Mouse (Mus musculus) heart, adult 2 months (tissue): Measurements from ENCODE around the gene Gnpat. TPM values are rescaled to one million over a fixed set of nuclear protein-coding genes. Genes with fewer than 3 reads are reported as not detected.

Source experiments
- DNase-seq, 2 experiments: peaks; one replicate each; pipeline ENCODE4 v3.0.0; 2021
- H3K27ac ChIP-seq: fragments of 200-600 bp; 2 replicates; pipeline ENCODE4 v1.8.1; 2022
- H3K27me3 ChIP-seq: fragments of 200-500 bp; 2 replicates; pipeline ENCODE4 v1.6.1; 2012; ENCODE audit warnings: mild to moderate bottlenecking, low read length, inconsistent platforms, mixed read lengths; ENCODE audit not compliant: control insufficient read depth, insufficient read depth
- H3K36me3 ChIP-seq: fragments of 200-500 bp; 2 replicates; pipeline ENCODE4 v1.6.1; 2012; ENCODE audit warnings: low read length, inconsistent platforms; ENCODE audit not compliant: control insufficient read depth, insufficient read depth
- H3K4me1 ChIP-seq: fragments of 200-500 bp; 2 replicates; pipeline ENCODE4 v1.6.1; 2011; ENCODE audit warnings: low read length; ENCODE audit not compliant: control insufficient read depth, insufficient read depth
- H3K4me3 ChIP-seq: fragments of 200-600 bp; 2 replicates; pipeline ENCODE4 v1.8.1; 2022
- H3K79me2 ChIP-seq: fragments of 200-500 bp; replicated peaks from 2 replicates; pipeline ENCODE4 v1.6.1; 2012; ENCODE audit warnings: mild to moderate bottlenecking, inconsistent platforms, low read length, moderate library complexity, mixed read lengths; ENCODE audit not compliant: control insufficient read depth, insufficient read depth
- H3K9ac ChIP-seq: fragments of 200-500 bp; 2 replicates; pipeline ENCODE4 v1.6.1; 2012; ENCODE audit warnings: low read depth, mild to moderate bottlenecking, control low read depth, inconsistent platforms, low read length, mixed read lengths
- CTCF ChIP-seq: fragments of 200-600 bp; IDR thresholded peaks from 2 replicates; pipeline ENCODE4 v1.8.1; 2022; ENCODE audit warnings: antibody characterized with exemption, mild to moderate bottlenecking, moderate library complexity
- EP300 ChIP-seq: fragments of 200-500 bp; IDR thresholded peaks from 2 replicates; pipeline ENCODE4 v1.6.1; 2011; ENCODE audit warnings: low read depth, low read length, control low read depth; ENCODE audit not compliant: insufficient read depth
- POLR2A ChIP-seq: fragments of 200-500 bp; IDR thresholded peaks from 2 replicates; pipeline ENCODE4 v1.6.1; 2011; ENCODE audit warnings: mild to moderate bottlenecking, low read depth, low read length, control low read depth; ENCODE audit not compliant: insufficient read depth
- WGBS: fragments of 180-500 bp; shearing (Covaris S2); methylation state at CpG from one replicate; pipeline ENCODE4 v1.1.7; 2018; 5-methylcytosine and 5-hydroxymethylcytosine counted together
- intact Hi-C: fragments of 180-260 bp; cut with DNase I; formaldehyde crosslinking; loops from one replicate; pipeline ENCODE4 v1.15.1; 2025
- polyA plus RNA-seq: library from polyadenylated mRNA; depleted of rRNA; stranded (reverse); fragments of >200 nt; gene quantifications from 2 replicates; pipeline ENCODE4 v1.2.3, GENCODE M21; 2012; rRNA removed
- total RNA-seq, 2 experiments: library from RNA; stranded (reverse); gene quantifications; 2 replicates each; pipeline ENCODE4 v1.2.3; 2021

The Gnpat gene
- total and polyA plus RNA-seq, 3 experiments: 169 to 199 (median 189) TPM

DNA sequence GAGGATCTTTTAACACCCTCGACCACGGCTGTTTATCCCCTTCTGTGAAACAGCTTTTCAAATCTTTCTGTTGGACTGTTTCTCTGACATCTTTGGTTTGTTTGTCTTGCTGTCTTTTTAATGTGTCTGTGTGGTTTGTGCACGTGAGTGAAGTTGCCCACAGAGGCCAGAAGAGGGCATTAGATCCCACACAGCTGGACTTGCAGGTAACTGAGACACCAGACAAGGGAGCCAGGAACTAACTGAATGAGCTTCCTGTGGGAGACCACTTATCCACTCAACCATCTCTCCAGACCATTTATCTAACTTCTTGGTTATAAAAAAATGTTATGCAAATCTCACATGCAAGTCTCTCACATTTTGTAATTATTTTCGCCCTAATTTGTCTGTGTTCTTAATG, 67.8 kb downstream of the Gnpat start:
- Histone ChIP-seq H3K4me3 (no peak overlapping the region), H3K4me1 (peaks cover 45% of the 10 kb centered on the region), H3K27me3 (no peaks in the 10 kb centered on the region), H3K79me2 (peaks cover 6% of the 10 kb centered on the region), H3K36me3 (peaks cover 10% of the 10 kb centered on the region), H3K9ac (no peak overlapping the region), H3K27ac (peak overlapping the region; percentile 91)
- TF ChIP-seq POLR2A (no peak), CTCF (peak; percentile 45)
- 81% methylated on average over 4 of the region's 4 CpGs for WGBS
- intact Hi-C loops: no loop called here
- DNase-seq: no peak

DNA sequence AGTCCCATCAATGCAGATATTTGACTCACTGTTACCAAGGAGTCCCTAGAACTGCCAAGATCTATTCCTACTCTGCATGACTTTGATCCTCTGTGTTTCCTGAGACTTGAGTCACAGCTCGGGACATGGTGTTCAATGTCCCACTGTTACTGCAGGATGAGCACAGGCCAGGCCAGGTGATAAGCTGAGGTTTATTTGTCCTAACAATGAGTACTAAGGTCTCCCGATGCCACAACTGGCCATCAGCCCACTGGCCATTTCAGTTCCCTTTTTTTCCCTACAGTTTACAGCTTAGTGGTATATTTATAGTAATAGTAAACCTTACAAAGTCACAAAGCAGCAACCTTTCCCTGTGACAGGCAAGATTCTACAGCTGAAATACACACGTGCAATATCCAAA, 69.6 kb downstream of the Gnpat start:
- Histone ChIP-seq H3K36me3 (peaks cover 10% of the 10 kb centered on the region), H3K9ac (no peak overlapping the region), H3K4me3 (no peak overlapping the region), H3K4me1 (peaks cover 34% of the 10 kb centered on the region), H3K27me3 (no peaks in the 10 kb centered on the region), H3K27ac (peak overlapping the region; percentile 74), H3K79me2 (peaks cover 11% of the 10 kb centered on the region)
- intact Hi-C loops: no loop called here
- TF ChIP-seq CTCF: no peak
- peak; percentile 91 for TF ChIP-seq EP300
- TF ChIP-seq POLR2A: no peak
- no peak for DNase-seq
- WGBS: 25% methylated on average over 3 of the region's 3 CpGs

DNA sequence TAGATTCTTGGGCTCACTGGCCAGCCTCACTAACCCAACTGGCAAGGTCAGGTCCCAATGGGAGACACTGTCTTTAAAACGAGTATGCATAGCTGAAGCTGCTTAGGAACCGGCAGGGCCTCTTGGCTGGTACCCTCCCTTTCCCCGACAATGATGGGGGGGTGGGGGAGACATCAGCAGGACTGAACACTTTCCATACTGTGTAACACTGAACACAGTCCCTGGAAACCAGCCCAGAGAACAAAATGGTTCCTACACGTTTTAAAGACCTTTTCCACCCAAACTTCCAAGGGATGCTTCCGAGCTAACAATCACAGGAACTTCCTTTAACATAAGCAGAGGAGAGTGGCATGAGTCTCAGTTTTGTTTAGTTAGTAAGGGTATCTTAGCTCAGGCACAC, 72.3 kb downstream of the Gnpat start:
- DNase-seq: no peak
- no peak overlapping the region for H3K9ac ChIP-seq
- TF ChIP-seq CTCF (no peak), EP300 (no peak), POLR2A (no peak)
- H3K79me2 ChIP-seq: peaks cover 11% of the 10 kb centered on the region
- WGBS: 35% methylated on average over 5 of the region's 5 CpGs
- H3K4me1 ChIP-seq: peaks cover 23% of the 10 kb centered on the region
- H3K27me3 ChIP-seq: no peaks in the 10 kb centered on the region
- H3K27ac ChIP-seq: peak overlapping the region; percentile 58
- intact Hi-C loops: no loop called here
- H3K4me3 ChIP-seq: no peak overlapping the region
- H3K36me3 ChIP-seq: peaks cover 7% of the 10 kb centered on the region

GRCm38 (mm10) chr8:124936699-124937098, 73.9 kb downstream of the Gnpat start:
- no peak for DNase-seq
- Histone ChIP-seq H3K27me3 (no peaks in the 10 kb centered on the region), H3K9ac (no peak overlapping the region), H3K36me3 (peaks cover 11% of the 10 kb centered on the region), H3K4me1 (peaks cover 23% of the 10 kb centered on the region), H3K27ac (peak overlapping the region; percentile 87), H3K4me3 (no peak overlapping the region), H3K79me2 (peaks cover 20% of the 10 kb centered on the region)
- intact Hi-C loops: no loop called here
- no peak for TF ChIP-seq EP300
- no peak for TF ChIP-seq POLR2A
- no peak for TF ChIP-seq CTCF
- 86% methylated on average over 10 of the region's 10 CpGs for WGBS

- no peaks in the 10 kb centered on the region for H3K27me3 ChIP-seq
- WGBS: 64% methylated on average over 4 of the region's 4 CpGs
- peak overlapping the region; percentile 87 for H3K27ac ChIP-seq
- intact Hi-C loops: no loop called here
- H3K9ac ChIP-seq: no peak overlapping the region
- H3K79me2 ChIP-seq: peaks cover 22% of the 10 kb centered on the region
- TF ChIP-seq CTCF (no peak), EP300 (no peak), POLR2A (no peak)
- DNase-seq: no peak
- peaks cover 11% of the 10 kb centered on the region for H3K36me3 ChIP-seq
- peaks cover 25% of the 10 kb centered on the region for H3K4me1 ChIP-seq
- H3K4me3 ChIP-seq: no peak overlapping the region
These were observed 74.5 kb downstream of the Gnpat start for GRCm38 (mm10) chr8:124937293-124937692.

Other genes with a start within 250 kb of the Gnpat start
- 10 to 100 TPM; 54.4 to 61.8 TPM for gene 2310022B05Rik, start 199.7 kb upstream of the Gnpat start, total RNA-seq
- 64.3 and 65.1 TPM in 2 replicates for gene 2310022B05Rik, start 199.7 kb upstream of the Gnpat start, polyA plus RNA-seq
- gene Ttc13, start 141.1 kb upstream of the Gnpat start, total RNA-seq: 10 to 100 TPM; 14.7 to 15.1 TPM
- gene Ttc13, start 141.1 kb upstream of the Gnpat start, polyA plus RNA-seq: 8.1 and 13.1 TPM in 2 replicates
- 1 to 10 TPM; 3.1 to 4.2 TPM for gene Arv1, start 140.9 kb upstream of the Gnpat start, total RNA-seq
- 8.6 and 9.5 TPM in 2 replicates for gene Arv1, start 140.9 kb upstream of the Gnpat start, polyA plus RNA-seq
- gene Fam89a, start 111.2 kb upstream of the Gnpat start, total RNA-seq: 1 to 10 TPM; 1.6 to 2.1 TPM
- gene Fam89a, start 111.2 kb upstream of the Gnpat start, polyA plus RNA-seq: 1.8 and 3.2 TPM in 2 replicates
- under 1 TPM; 0.43 to 0.47 TPM for gene Trim67, start 69.9 kb upstream of the Gnpat start, total RNA-seq
- gene Trim67, start 69.9 kb upstream of the Gnpat start, polyA plus RNA-seq: 1.3 and 2.0 TPM in 2 replicates
- 10 to 100 TPM; 47.3 to 51.7 TPM for gene 2810004N23Rik, start 87 bp downstream of the Gnpat start, total RNA-seq
- 28.9 and 46.7 TPM in 2 replicates for gene 2810004N23Rik, start 87 bp downstream of the Gnpat start, polyA plus RNA-seq
- 10 to 100 TPM; 18.8 to 20.2 TPM for gene Exoc8, start 34.7 kb downstream of the Gnpat start, total RNA-seq
- 6.8 and 9.7 TPM in 2 replicates for gene Exoc8, start 34.7 kb downstream of the Gnpat start, polyA plus RNA-seq
- gene Sprtn, start 34.9 kb downstream of the Gnpat start, total RNA-seq: 10 to 100 TPM; 10.3 TPM
- 8.3 and 13.7 TPM in 2 replicates for gene Sprtn, start 34.9 kb downstream of the Gnpat start, polyA plus RNA-seq
- gene Egln1, start 86.3 kb downstream of the Gnpat start, total RNA-seq: 100 to 1,000 TPM; 331 to 374 TPM
- gene Egln1, start 86.3 kb downstream of the Gnpat start, polyA plus RNA-seq: 146 and 227 TPM in 2 replicates
- 10 to 100 TPM; 66.3 to 73.1 TPM for gene Tsnax, start 150.0 kb downstream of the Gnpat start, total RNA-seq
- gene Tsnax, start 150.0 kb downstream of the Gnpat start, polyA plus RNA-seq: 43.2 and 78.8 TPM in 2 replicates
- 1 to 10 TPM; 2.2 to 2.3 TPM for gene Disc1, start 191.2 kb downstream of the Gnpat start, total RNA-seq
- gene Disc1, start 191.2 kb downstream of the Gnpat start, polyA plus RNA-seq: 1.1 and 1.3 TPM in 2 replicates